Mouse (Mus musculus): ENCODE data around the gene Defb25. TPM values are rescaled to one million over a fixed set of nuclear protein-coding genes. Genes with fewer than 3 reads are reported as not detected.

Gene Defb25
- not detected for polyA plus RNA-seq (2017; shearing (Covaris generic))

GRCm38 (mm10) chr2:152622953-152623352, at the start of gene Defb25:
TSS of gene Defb25 (minus strand) at chr2:152623053.

GRCm38 (mm10) chr2:152669256-152669638, 46.4 kb upstream of the Defb25 start, which contains the start of gene H13:
TSS of gene H13 (plus strand) at chr2:152669461.

GRCm38 (mm10) chr2:152626774-152627591, 4.1 kb upstream of the Defb25 start, which contains the start of gene Rem1:
TSS of gene Rem1 (plus strand) at chr2:152626951.

GRCm38 (mm10) chr2:152604057-152604456, 18.8 kb downstream of the Defb25 start, which contains the start of gene Defb36:
TSS of gene Defb36 (plus strand) at chr2:152604327.

GRCm38 (mm10) chr2:152599299-152599698, 23.6 kb downstream of the Defb25 start, which contains the start of gene Defb45:
TSS of gene Defb45 (minus strand) at chr2:152599399.

GRCm38 (mm10) chr2:152580107-152580506, 42.7 kb downstream of the Defb25 start, which contains the start of gene Defb19:
TSS of gene Defb19 (minus strand) at chr2:152580312.

Other genes with a start within 250 kb of the Defb25 start
- gene Nrsn2, start 246.4 kb downstream of the Defb25 start, polyA plus RNA-seq (2017; shearing (Covaris generic)) = not detected
- 0.06 TPM for gene Sox12, start 225.0 kb downstream of the Defb25 start, polyA plus RNA-seq (2017; shearing (Covaris generic))
- 1.2 TPM for gene Zcchc3, start 208.0 kb downstream of the Defb25 start, polyA plus RNA-seq (2017; shearing (Covaris generic))
- not detected for gene 6820408C15Rik, start 207.5 kb downstream of the Defb25 start, polyA plus RNA-seq (2017; shearing (Covaris generic))
- gene Defb23, start 158.4 kb downstream of the Defb25 start, polyA plus RNA-seq (2017; shearing (Covaris generic)) = not detected
- gene Defb20, start 146.0 kb downstream of the Defb25 start, polyA plus RNA-seq (2017; shearing (Covaris generic)) = not detected
- not detected for gene Defb22, start 132.9 kb downstream of the Defb25 start, polyA plus RNA-seq (2017; shearing (Covaris generic))
- not detected for gene Defb26, start 111.4 kb downstream of the Defb25 start, polyA plus RNA-seq (2017; shearing (Covaris generic))
- gene Defb28, start 104.8 kb downstream of the Defb25 start, polyA plus RNA-seq (2017; shearing (Covaris generic)) = not detected
- gene Defb29, start 83.0 kb downstream of the Defb25 start, polyA plus RNA-seq (2017; shearing (Covaris generic)) = not detected
- gene Gm17416, start 53.7 kb downstream of the Defb25 start, polyA plus RNA-seq (2017; shearing (Covaris generic)) = not detected
- gene Defb21, start 50.3 kb downstream of the Defb25 start, polyA plus RNA-seq (2017; shearing (Covaris generic)) = not detected
- gene Defb19, start 42.7 kb downstream of the Defb25 start, polyA plus RNA-seq (2017; shearing (Covaris generic)) = not detected
- gene Defb45, start 23.7 kb downstream of the Defb25 start, polyA plus RNA-seq (2017; shearing (Covaris generic)) = not detected
- gene Defb36, start 18.7 kb downstream of the Defb25 start, polyA plus RNA-seq (2017; shearing (Covaris generic)) = not detected
- not detected for gene Rem1, start 3.9 kb upstream of the Defb25 start, polyA plus RNA-seq (2017; shearing (Covaris generic))
- 58.9 TPM for gene H13, start 46.4 kb upstream of the Defb25 start, polyA plus RNA-seq (2017; shearing (Covaris generic))
- gene Mcts2, start 64.0 kb upstream of the Defb25 start, polyA plus RNA-seq (2017; shearing (Covaris generic)) = 3.2 TPM
- gene Id1, start 113.2 kb upstream of the Defb25 start, polyA plus RNA-seq (2017; shearing (Covaris generic)) = 0.60 TPM
- gene Cox4i2, start 131.1 kb upstream of the Defb25 start, polyA plus RNA-seq (2017; shearing (Covaris generic)) = not detected
- gene Bcl2l1, start 208.7 kb upstream of the Defb25 start, polyA plus RNA-seq (2017; shearing (Covaris generic)) = 81.8 TPM
- gene Tpx2, start 224.9 kb upstream of the Defb25 start, polyA plus RNA-seq (2017; shearing (Covaris generic)) = 7.6 TPM